Mouse (Mus musculus) c-Kit-positive CD71-positive TER-119-negative erythroid progenitor cells, embryonic 14.5 days (primary cell): Measurements from ENCODE around the gene Nsfl1c.

ENCODE experiments used
- DNase-seq: peaks from one replicate; pipeline ENCODE4 v3.0.0-alpha.2; 2013; ENCODE audit warnings: low read depth

The Nsfl1c gene

GRCm38 (mm10) chr2:151543063-151543895, 49.3 kb downstream of the Nsfl1c start:
- DNase-seq: no peak

- no peak for DNase-seq
Measured at GRCm38 (mm10) chr2:151544673-151545072, 50.7 kb downstream of the Nsfl1c start.

DNA sequence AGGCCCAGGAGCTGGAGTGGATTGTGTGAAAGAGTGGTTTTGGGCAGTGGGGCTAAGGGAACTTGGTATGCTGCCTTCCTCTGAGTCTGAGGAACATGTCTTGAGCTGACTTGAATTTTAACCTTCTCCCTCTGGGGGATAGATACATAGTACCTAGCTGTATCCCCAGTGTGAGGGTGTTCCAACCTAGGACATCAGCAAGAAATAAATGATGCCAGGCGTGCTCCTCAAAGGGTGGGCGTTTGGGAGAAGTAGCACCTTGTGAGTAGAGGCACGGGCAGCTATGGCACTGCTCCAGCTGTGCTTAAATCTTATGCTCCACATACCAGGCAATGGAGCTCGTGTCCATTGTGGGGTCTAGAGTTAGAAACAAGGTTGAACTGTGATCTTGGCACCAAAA, 52.6 kb downstream of the Nsfl1c start:
- DNase-seq: no peak

DNA sequence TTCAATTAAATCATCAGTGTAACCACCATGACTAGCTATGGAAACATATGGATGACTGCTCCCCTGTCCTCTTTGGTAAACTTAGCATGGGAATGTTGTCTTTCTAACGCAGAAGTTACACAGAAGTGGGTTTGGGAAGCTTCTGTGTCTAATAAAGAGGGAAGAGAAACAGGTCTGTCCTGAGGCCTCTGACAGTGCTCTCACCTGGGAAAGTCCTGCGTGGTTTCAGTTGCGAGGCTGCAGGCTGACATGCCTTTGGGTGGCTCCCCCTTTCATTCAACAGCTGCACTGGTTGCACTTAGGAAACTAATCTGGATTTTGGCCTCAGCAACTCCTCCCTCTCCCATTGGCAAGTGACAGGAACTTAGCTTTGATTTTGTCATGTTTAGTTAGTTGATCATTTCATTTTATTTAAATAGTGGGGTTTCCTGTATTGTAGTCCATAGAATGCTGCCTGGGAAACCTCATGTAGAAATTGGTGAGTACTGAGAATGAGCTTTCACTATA, 55.7 kb downstream of the Nsfl1c start:
- DNase-seq: no peak
